Mouse (Mus musculus): ENCODE data around the gene Fgd4. TPM values are rescaled to one million over a fixed set of nuclear protein-coding genes. Genes with fewer than 3 reads are reported as not detected.
"Not testable (repeated sequence)": the region's sequence is repeated elsewhere in the genome, so short reads cannot be mapped to it uniquely, and the experiment has no call there.

Fgd4 gene
- polyA plus RNA-seq, 1 experiment = 12.5 TPM

- Histone ChIP-seq H3K27me3 (ENCODE audit: control insufficient read depth, insufficient read depth, low read length) (no peaks in the 10 kb centered on the region), H3K27ac (ENCODE audit: insufficient read depth, low read length) (no peak overlapping the region), H3K4me3 (replicated peaks; ENCODE audit: insufficient read depth, low read depth, low read length) (no peak overlapping the region), H3K4me1 (ENCODE audit: control insufficient read depth, insufficient read depth, low read length) (peaks cover 7% of the 10 kb centered on the region; the same call in 1 of the 2 replicates)
- 97% methylated on average over 3 of the region's 3 CpGs for WGBS
- TF ChIP-seq CTCF (IDR thresholded peaks at IDR 0.05; ENCODE audit: borderline replicate concordance, insufficient read depth, low read depth, low read length) (no peak), POLR2A (IDR thresholded peaks at IDR 0.05; ENCODE audit: borderline replicate concordance, insufficient read depth, low read length) (no peak)
- no peak for DNase-seq
These were observed 98.9 kb downstream of the Fgd4 start for GRCm38 (mm10) chr16:16501491-16501890.

- no peak for DNase-seq
- Histone ChIP-seq H3K27ac (ENCODE audit: insufficient read depth, low read length) (no peak overlapping the region), H3K4me1 (ENCODE audit: control insufficient read depth, insufficient read depth, low read length) (peaks cover 7% of the 10 kb centered on the region; the same call in 1 of the 2 replicates), H3K4me3 (replicated peaks; ENCODE audit: insufficient read depth, low read depth, low read length) (no peak overlapping the region), H3K27me3 (ENCODE audit: control insufficient read depth, insufficient read depth, low read length) (no peaks in the 10 kb centered on the region)
- 96% methylated on average over 2 of the region's 2 CpGs for WGBS
- TF ChIP-seq CTCF (IDR thresholded peaks at IDR 0.05; ENCODE audit: borderline replicate concordance, insufficient read depth, low read depth, low read length) (no peak), POLR2A (IDR thresholded peaks at IDR 0.05; ENCODE audit: borderline replicate concordance, insufficient read depth, low read length) (no peak)
These were observed 99.4 kb downstream of the Fgd4 start for GRCm38 (mm10) chr16:16500926-16501325.

GRCm38 (mm10) chr16:16498798-16499197 lies 101.6 kb downstream of the Fgd4 start:
- Histone ChIP-seq H3K4me1 (ENCODE audit: control insufficient read depth, insufficient read depth, low read length) (peaks cover 7% of the 10 kb centered on the region; the same call in 1 of the 2 replicates), H3K27me3 (ENCODE audit: control insufficient read depth, insufficient read depth, low read length) (no peaks in the 10 kb centered on the region), H3K4me3 (replicated peaks; ENCODE audit: insufficient read depth, low read depth, low read length) (no peak overlapping the region), H3K27ac (ENCODE audit: insufficient read depth, low read length) (no peak overlapping the region)
- TF ChIP-seq POLR2A (IDR thresholded peaks at IDR 0.05; ENCODE audit: borderline replicate concordance, insufficient read depth, low read length) (no peak), CTCF (IDR thresholded peaks at IDR 0.05; ENCODE audit: borderline replicate concordance, insufficient read depth, low read depth, low read length) (no peak)
- DNase-seq = peak; percentile 65 to 75

- 97% methylated on average over 1 of the region's 1 CpGs for WGBS
- no peak for DNase-seq
- peaks cover 6% of the 10 kb centered on the region; the same call in 1 of the 2 replicates for H3K4me1 ChIP-seq (ENCODE audit: control insufficient read depth, insufficient read depth, low read length)
- TF ChIP-seq CTCF (IDR thresholded peaks at IDR 0.05; ENCODE audit: borderline replicate concordance, insufficient read depth, low read depth, low read length) = no peak
- no peak for TF ChIP-seq POLR2A (IDR thresholded peaks at IDR 0.05; ENCODE audit: borderline replicate concordance, insufficient read depth, low read length)
- no peak overlapping the region for H3K4me3 ChIP-seq (replicated peaks; ENCODE audit: insufficient read depth, low read depth, low read length)
- no peak overlapping the region for H3K27ac ChIP-seq (ENCODE audit: insufficient read depth, low read length)
- no peaks in the 10 kb centered on the region for H3K27me3 ChIP-seq (ENCODE audit: control insufficient read depth, insufficient read depth, low read length)
These were observed 114.8 kb downstream of the Fgd4 start for GRCm38 (mm10) chr16:16485523-16486043.

- DNase-seq = peak in 1 of 2 experiments; percentile 80
- TF ChIP-seq CTCF (IDR thresholded peaks at IDR 0.05; ENCODE audit: borderline replicate concordance, insufficient read depth, low read depth, low read length) (no peak), POLR2A (IDR thresholded peaks at IDR 0.05; ENCODE audit: borderline replicate concordance, insufficient read depth, low read length) (no peak)
- H3K4me3 ChIP-seq (replicated peaks; ENCODE audit: insufficient read depth, low read depth, low read length) = no peak overlapping the region
- WGBS = 20% methylated on average over 4 of the region's 4 CpGs
- no peaks in the 10 kb centered on the region for H3K27me3 ChIP-seq (ENCODE audit: control insufficient read depth, insufficient read depth, low read length)
- H3K4me1 ChIP-seq (ENCODE audit: control insufficient read depth, insufficient read depth, low read length) = peaks cover 8% of the 10 kb centered on the region
- no peak overlapping the region for H3K27ac ChIP-seq (ENCODE audit: insufficient read depth, low read length)
These were observed 115.7 kb downstream of the Fgd4 start for GRCm38 (mm10) chr16:16484601-16485000.

GRCm38 (mm10) chr16:16473451-16473850 lies 126.9 kb downstream of the Fgd4 start:
- H3K4me3 ChIP-seq (replicated peaks; ENCODE audit: insufficient read depth, low read depth, low read length); H3K4me1 ChIP-seq (ENCODE audit: control insufficient read depth, insufficient read depth, low read length); H3K27me3 ChIP-seq (ENCODE audit: control insufficient read depth, insufficient read depth, low read length); H3K27ac ChIP-seq (ENCODE audit: insufficient read depth, low read length); DNase-seq: not testable (repeated sequence)
- WGBS = 94% methylated on average over 10 of the region's 10 CpGs

- Histone ChIP-seq H3K4me1 (ENCODE audit: control insufficient read depth, insufficient read depth, low read length) (no peaks in the 10 kb centered on the region), H3K27me3 (ENCODE audit: control insufficient read depth, insufficient read depth, low read length) (no peaks in the 10 kb centered on the region), H3K4me3 (replicated peaks; ENCODE audit: insufficient read depth, low read depth, low read length) (no peak overlapping the region), H3K27ac (ENCODE audit: insufficient read depth, low read length) (no peak overlapping the region)
- TF ChIP-seq CTCF (IDR thresholded peaks at IDR 0.05; ENCODE audit: borderline replicate concordance, insufficient read depth, low read depth, low read length) = no peak
- no peak for TF ChIP-seq POLR2A (IDR thresholded peaks at IDR 0.05; ENCODE audit: borderline replicate concordance, insufficient read depth, low read length)
- DNase-seq = peak in 1 of 2 experiments; percentile 22
- 36% methylated on average over 1 of the region's 1 CpGs for WGBS
These were observed 150.3 kb downstream of the Fgd4 start for GRCm38 (mm10) chr16:16450021-16450420.

GRCm38 (mm10) chr16:16438436-16438835 lies 161.9 kb downstream of the Fgd4 start:
- Histone ChIP-seq H3K27ac (ENCODE audit: insufficient read depth, low read length) (no peak overlapping the region), H3K4me1 (ENCODE audit: control insufficient read depth, insufficient read depth, low read length) (no peaks in the 10 kb centered on the region; the same call in 1 of the 2 replicates), H3K4me3 (replicated peaks; ENCODE audit: insufficient read depth, low read depth, low read length) (no peak overlapping the region), H3K27me3 (ENCODE audit: control insufficient read depth, insufficient read depth, low read length) (no peaks in the 10 kb centered on the region)
- no peak for DNase-seq
- WGBS = 78% methylated on average over 1 of the region's 1 CpGs
- TF ChIP-seq POLR2A (IDR thresholded peaks at IDR 0.05; ENCODE audit: borderline replicate concordance, insufficient read depth, low read length) = no peak
- no peak for TF ChIP-seq CTCF (IDR thresholded peaks at IDR 0.05; ENCODE audit: borderline replicate concordance, insufficient read depth, low read depth, low read length)
